Mouse (Mus musculus) embryo, embryonic 11.5 days (tissue): Measurements from ENCODE around the gene Pofut2.

Experiments used
- DNase-seq: peaks from one replicate; pipeline ENCODE4 v3.0.0-alpha.2; 2012; ENCODE audit warnings: low read depth, low spot score

Pofut2 gene

GRCm38 (mm10) chr10:77258704-77259621 is at the start of gene Pofut2:
Pofut2 (plus strand) TSS chr10:77259218.
- peak; percentile 97 for DNase-seq

GRCm38 (mm10) chr10:77209261-77209660 is 49.8 kb upstream of the Pofut2 start:
- DNase-seq = no peak

GRCm38 (mm10) chr10:77210666-77211065 is 48.4 kb upstream of the Pofut2 start:
- no peak for DNase-seq

- no peak for DNase-seq
Observed at GRCm38 (mm10) chr10:77211116-77211570, 47.9 kb upstream of the Pofut2 start.

- no peak for DNase-seq
Observed at GRCm38 (mm10) chr10:77212354-77213120, 46.5 kb upstream of the Pofut2 start.

- DNase-seq = no peak
Observed at GRCm38 (mm10) chr10:77213483-77213882, 45.5 kb upstream of the Pofut2 start.

GRCm38 (mm10) chr10:77214586-77214985 is 44.4 kb upstream of the Pofut2 start:
- no peak for DNase-seq

- DNase-seq = no peak
Observed at GRCm38 (mm10) chr10:77215641-77216040, 43.4 kb upstream of the Pofut2 start.

- no peak for DNase-seq
Observed at GRCm38 (mm10) chr10:77216313-77216712, 42.7 kb upstream of the Pofut2 start.

- no peak for DNase-seq
Observed at GRCm38 (mm10) chr10:77217155-77217731, 41.8 kb upstream of the Pofut2 start.

- DNase-seq = no peak
Observed at GRCm38 (mm10) chr10:77218059-77218458, 41.0 kb upstream of the Pofut2 start.

- no peak for DNase-seq
Observed at GRCm38 (mm10) chr10:77219411-77220025, 39.5 kb upstream of the Pofut2 start.

- DNase-seq = no peak
Observed at GRCm38 (mm10) chr10:77221108-77221507, 37.9 kb upstream of the Pofut2 start.

- no peak for DNase-seq
Observed at GRCm38 (mm10) chr10:77222963-77223552, 36.0 kb upstream of the Pofut2 start.

GRCm38 (mm10) chr10:77224390-77224789 is 34.6 kb upstream of the Pofut2 start:
- no peak for DNase-seq

GRCm38 (mm10) chr10:77225414-77225813 is 33.6 kb upstream of the Pofut2 start:
- no peak for DNase-seq

- DNase-seq = no peak
Observed at GRCm38 (mm10) chr10:77225995-77226688, 32.9 kb upstream of the Pofut2 start.

GRCm38 (mm10) chr10:77226691-77227367 is 32.2 kb upstream of the Pofut2 start:
- DNase-seq = no peak

- no peak for DNase-seq
Observed at GRCm38 (mm10) chr10:77227368-77227723, 31.7 kb upstream of the Pofut2 start.
